In the genomic region with DNA sequence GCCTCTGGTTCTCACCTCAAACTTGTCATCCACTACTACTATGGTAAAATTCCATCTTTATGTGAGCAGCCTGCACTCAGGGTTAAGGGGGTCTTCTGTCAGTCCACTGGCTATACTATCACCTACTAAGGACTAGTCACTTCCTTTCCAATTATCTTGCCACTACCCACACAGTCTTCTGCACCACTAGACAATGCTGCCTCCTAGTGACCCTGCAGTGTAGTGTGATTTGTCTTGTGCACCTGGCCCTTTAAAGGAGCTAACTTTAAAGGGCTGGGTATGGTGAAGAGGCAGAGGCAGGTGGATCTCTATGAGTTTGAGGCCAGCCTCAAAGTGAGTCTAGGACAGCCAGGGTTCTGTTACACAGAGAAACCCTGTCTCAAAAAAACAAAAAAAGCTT, we compare ENCODE assay signal across 13 mouse cellular contexts. TPM values are rescaled to one million over a fixed set of nuclear protein-coding genes. Genes with fewer than 3 reads are reported as not detected.
DNase-seq lines count a peak whose midpoint lies in the region; ATAC-seq and TF ChIP-seq lines count a peak whose summit lies in the region.
"Had no signal": no experiment of that assay in that cellular context is flagged by ENCODE, and none has a peak within 500 bp of the region (broad histone marks: within the 10 kb centered on the region; RNA-seq: fewer than 3 reads in every experiment).

No protein-coding gene starts in this region.

- H3K4me3 ChIP-seq in kidney, postnatal 0 days (replicated peaks; ENCODE audit: low read depth, low read length): no peak overlapping the region
- H3K4me3 ChIP-seq in intestine, postnatal 0 days (ENCODE audit: low read depth, low read length): no peak overlapping the region
- H3K4me3 ChIP-seq: embryonic facial prominence, embryonic 12.5 days; myocyte had no signal

- no peak overlapping the region for H3K4me2 ChIP-seq in kidney, postnatal 0 days (ENCODE audit: low read length)
- no peak overlapping the region for H3K4me2 ChIP-seq in intestine, postnatal 0 days (replicated peaks; ENCODE audit: low read depth)
- H3K4me2 ChIP-seq: embryonic facial prominence, embryonic 12.5 days had no signal

- H3K27me3 ChIP-seq in kidney, postnatal 0 days (ENCODE audit: insufficient read depth, low read length): no peaks in the 10 kb centered on the region
- no peaks in the 10 kb centered on the region for H3K27me3 ChIP-seq in intestine, postnatal 0 days (replicated peaks; ENCODE audit: control insufficient read depth, insufficient read depth, low read length)
- H3K27me3 ChIP-seq: embryonic facial prominence, embryonic 12.5 days; Patski had no signal

- no peak overlapping the region for H3K9ac ChIP-seq in kidney, postnatal 0 days (ENCODE audit: low read depth, low read length)
- H3K9ac ChIP-seq in intestine, postnatal 0 days (ENCODE audit: low read depth, low read length): no peak overlapping the region
- H3K9ac ChIP-seq: embryonic facial prominence, embryonic 12.5 days had no signal

- peaks cover 55% of the 10 kb centered on the region for H3K36me3 ChIP-seq in kidney, postnatal 0 days (ENCODE audit: insufficient read depth, low read length)
- peaks cover 66% of the 10 kb centered on the region for H3K36me3 ChIP-seq in intestine, postnatal 0 days (ENCODE audit: control insufficient read depth, insufficient read depth)

- ATAC-seq in kidney, postnatal 0 days (replicated peaks; ENCODE audit: low FRiP score, low read depth): no peak
- ATAC-seq in intestine, postnatal 0 days: no peak
- ATAC-seq in megakaryocyte-erythroid progenitor cell, adult 5-6 weeks (replicated peaks; ENCODE audit: low FRiP score, low TSS enrichment, poor library complexity, severe bottlenecking): no peak
- ATAC-seq: Patski had no signal

- intact Hi-C loops in heart, postnatal 10 days (cut with DNase I): no loop called here

- no peak overlapping the region for H3K27ac ChIP-seq in kidney, postnatal 0 days
- H3K27ac ChIP-seq in intestine, postnatal 0 days (ENCODE audit: low read depth, low read length): 0 out of 2 replicates have a peak overlapping the region, but pooled peaks have one; percentile 46

- H3K4me1 ChIP-seq in kidney, postnatal 0 days (replicated peaks; ENCODE audit: insufficient read depth, low read length): peaks cover 20% of the 10 kb centered on the region
- H3K4me1 ChIP-seq in intestine, postnatal 0 days (replicated peaks; ENCODE audit: control insufficient read depth, insufficient read depth, low read length): peaks cover 11% of the 10 kb centered on the region

- DNase-seq in kidney, postnatal 0 days (ENCODE audit: low spot score): no peak
- DNase-seq in kidney, adult 8-10 months: no peak
- peak; percentile 61 for DNase-seq in CD4-positive helper T cell, adult 2 months (ENCODE audit: low read depth, low spot score)
- peak; percentile 43 for DNase-seq in R1 (ENCODE audit: low read depth, low spot score)
- DNase-seq in cerebellum, adult 9-10 months: no peak
- no peak for DNase-seq in heart, postnatal 10 days
- DNase-seq: kidney, adult 18-20 months; right cerebral cortex, postnatal 25 days had no signal

- no peaks in the 10 kb centered on the region for H3K9me3 ChIP-seq in kidney, postnatal 0 days (replicated peaks; ENCODE audit: low read length)
- no peaks in the 10 kb centered on the region for H3K9me3 ChIP-seq in intestine, postnatal 0 days (ENCODE audit: control insufficient read depth)
- H3K9me3 ChIP-seq: embryonic facial prominence, embryonic 12.5 days had no signal

- TF ChIP-seq CTCF in kidney, postnatal 0 days (IDR thresholded peaks at IDR 0.05; ENCODE audit: low read depth): peak; percentile 55
- TF ChIP-seq CTCF in intestine, postnatal 0 days (IDR thresholded peaks at IDR 0.05; ENCODE audit: low read depth): peak; percentile 72

RNA-seq across cellular contexts. Expression of a gene that starts 35.3 kb away (rescaled TPM):
- 0.34 and 0.47 TPM in 2 replicates for polyA plus RNA-seq in kidney, postnatal 0 days (2015; fragmentation: Nextera tagmentation; extraction: Ambion mirVana)
- 0.25 and 0.37 TPM in 2 replicates for polyA plus RNA-seq in intestine, postnatal 0 days (2015; fragmentation: Nextera tagmentation; extraction: Ambion mirVana)
- total RNA-seq in heart, postnatal 10 days (2021): under 1 TPM; 0.26 to 0.47 TPM
- not detected in 2 replicates for total RNA-seq in megakaryocyte-erythroid progenitor cell, adult 5-6 weeks (2014; fragmentation: Nextera tagmentation)
- total RNA-seq in megakaryocyte-erythroid progenitor cell, adult 5-6 weeks (2017): not detected in 2 replicates

RNA-seq across cellular contexts. Expression of a gene that starts 45.6 kb away (rescaled TPM):
- 255 and 280 TPM in 2 replicates for polyA plus RNA-seq in kidney, postnatal 0 days (2015; fragmentation: Nextera tagmentation; extraction: Ambion mirVana)
- 293 and 319 TPM in 2 replicates for polyA plus RNA-seq in intestine, postnatal 0 days (2015; fragmentation: Nextera tagmentation; extraction: Ambion mirVana)
- total RNA-seq in heart, postnatal 10 days (2021): 100 to 1,000 TPM; 173 to 174 TPM
- total RNA-seq in megakaryocyte-erythroid progenitor cell, adult 5-6 weeks (2014; fragmentation: Nextera tagmentation): 93.1 and 106 TPM in 2 replicates
- total RNA-seq in megakaryocyte-erythroid progenitor cell, adult 5-6 weeks (2017): 41.1 and 51.7 TPM in 2 replicates

RNA-seq across cellular contexts. Expression of a gene that starts 52.8 kb away (rescaled TPM):
- polyA plus RNA-seq in kidney, postnatal 0 days (2015; fragmentation: Nextera tagmentation; extraction: Ambion mirVana): 1.3 and 1.7 TPM in 2 replicates
- polyA plus RNA-seq in intestine, postnatal 0 days (2015; fragmentation: Nextera tagmentation; extraction: Ambion mirVana): 1.0 and 2.0 TPM in 2 replicates
- 1 to 10 TPM; 2.2 to 2.8 TPM for total RNA-seq in heart, postnatal 10 days (2021)
- total RNA-seq in megakaryocyte-erythroid progenitor cell, adult 5-6 weeks (2014; fragmentation: Nextera tagmentation): not detected in 2 replicates
- total RNA-seq in megakaryocyte-erythroid progenitor cell, adult 5-6 weeks (2017): not detected in 2 replicates

Comparison
In these comparisons a context has a peak if more than half of its experiments do, and no peak if none do; other contexts are left out.
1. DNase-seq: peak in CD4-positive helper T cell, adult 2 months (single experiment) and R1 (single experiment); none in kidney, postnatal 0 days (single experiment), kidney, adult 8-10 months (0 of 2), cerebellum, adult 9-10 months (single experiment) and heart, postnatal 10 days (0 of 2).